Mouse (Mus musculus): Measurements from ENCODE around the gene Lcn4.

DNA sequence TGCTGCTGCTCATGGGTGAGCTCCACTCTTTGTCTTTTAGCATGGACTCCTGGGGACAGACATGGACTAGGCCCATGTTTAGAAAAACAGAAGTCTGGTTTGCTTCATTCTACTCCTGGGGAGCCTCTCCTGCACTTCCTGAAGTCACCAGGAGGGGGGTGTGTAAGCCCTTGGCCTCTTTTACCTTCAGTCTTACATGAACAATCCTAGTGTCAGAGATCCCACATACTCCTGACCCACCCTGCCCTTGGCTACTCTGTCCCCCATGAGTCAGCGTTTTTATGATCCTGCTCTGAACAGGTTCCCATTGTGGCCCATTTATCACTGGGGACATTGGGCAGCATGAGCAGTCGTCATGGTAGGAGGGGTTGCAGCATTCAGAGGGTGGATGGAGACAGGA lies 27.1 kb downstream of the Lcn4 start:
- TF ChIP-seq CEBPB (IDR thresholded peaks at IDR 0.05; ENCODE audit: insufficient read depth, poor library complexity, severe bottlenecking) (no peak), TCF12 (IDR thresholded peaks at IDR 0.05; ENCODE audit: insufficient read depth, poor library complexity, severe bottlenecking) (no peak), E2F4 (IDR thresholded peaks at IDR 0.05; ENCODE audit: insufficient read depth) (no peak)
